Mouse (Mus musculus): ENCODE results near the gene Icam1.

- TF ChIP-seq POLR2A (IDR thresholded peaks at IDR 0.05; ENCODE audit: low read depth, low read length) (no peak), CTCF (conservative IDR thresholded peaks at IDR 0.05; ENCODE audit: insufficient read depth, insufficient read length, low read depth, low read length) (no peak)
Measured at GRCm38 (mm10) chr9:20973682-20974075, 42.1 kb upstream of the Icam1 start.

All from kidney, adult 2 months (tissue).